Mouse (Mus musculus): ENCODE data around the gene Trim3. TPM values are rescaled to one million over a fixed set of nuclear protein-coding genes. Genes with fewer than 3 reads are reported as not detected.

Gene Trim3
- polyA plus RNA-seq, 1 experiment from 2014 or later = 83.2 TPM

DNA sequence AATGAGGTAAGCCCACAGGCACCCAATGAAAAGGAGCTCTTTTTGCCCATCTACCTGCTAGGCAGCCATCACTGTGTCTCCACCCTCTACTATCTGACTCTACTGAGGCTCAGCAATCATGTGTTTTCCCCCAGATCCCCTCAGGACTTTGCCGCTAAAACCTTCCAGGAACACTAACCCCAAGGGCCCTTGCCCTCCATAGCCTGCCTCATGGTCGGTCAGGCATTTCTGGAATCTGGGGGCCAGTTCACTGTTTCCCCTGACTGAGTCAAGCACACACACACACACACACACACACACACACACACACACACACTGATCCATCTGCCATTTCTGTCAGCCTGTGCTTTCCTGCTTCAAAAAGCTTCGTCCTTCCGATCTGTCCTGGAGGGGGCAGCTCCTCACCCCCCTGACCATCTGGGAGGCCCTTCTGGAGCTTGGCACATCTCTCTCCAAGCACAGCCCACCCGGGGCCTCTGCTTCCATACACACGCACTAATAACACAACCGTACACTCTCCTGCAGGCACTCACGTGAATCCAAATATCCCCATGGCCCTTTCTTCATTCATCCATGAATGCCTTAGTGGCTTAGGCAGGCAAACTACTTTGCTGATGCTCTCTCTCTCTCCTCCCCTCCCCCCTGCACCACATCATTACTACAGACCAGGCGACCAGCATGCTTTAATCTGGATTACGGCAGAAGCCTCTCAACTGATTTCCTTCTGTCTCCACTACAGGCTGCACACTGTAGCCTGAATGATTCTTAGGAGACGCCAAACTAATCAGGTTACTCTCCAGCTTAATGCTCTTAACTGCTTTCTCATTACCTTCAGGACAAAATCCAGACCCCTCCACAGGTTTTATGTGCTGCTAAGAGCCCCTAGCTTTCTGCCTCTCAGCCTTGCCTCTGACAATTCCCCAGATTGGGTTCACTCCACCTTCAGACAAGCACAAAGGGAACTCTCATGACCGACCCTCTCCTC is 63.6 kb downstream of the Trim3 start:
- 15% methylated on average over 12 of the region's 12 CpGs for WGBS
- no peaks in the 10 kb centered on the region for H3K27me3 ChIP-seq
- H3K4me1 ChIP-seq (replicated peaks) = peaks cover 68% of the 10 kb centered on the region
- peak overlapping the region; percentile 67 for H3K9ac ChIP-seq
- no peaks in the 10 kb centered on the region for H3K9me3 ChIP-seq
- peak; percentile 52 for ATAC-seq (ENCODE audit: low FRiP score)
- peak overlapping the region; percentile 31 for H3K4me3 ChIP-seq
- H3K4me2 ChIP-seq = peak overlapping the region; percentile 59
- peak overlapping the region; percentile 93 for H3K27ac ChIP-seq
- H3K36me3 ChIP-seq = peaks cover 56% of the 10 kb centered on the region

DNA sequence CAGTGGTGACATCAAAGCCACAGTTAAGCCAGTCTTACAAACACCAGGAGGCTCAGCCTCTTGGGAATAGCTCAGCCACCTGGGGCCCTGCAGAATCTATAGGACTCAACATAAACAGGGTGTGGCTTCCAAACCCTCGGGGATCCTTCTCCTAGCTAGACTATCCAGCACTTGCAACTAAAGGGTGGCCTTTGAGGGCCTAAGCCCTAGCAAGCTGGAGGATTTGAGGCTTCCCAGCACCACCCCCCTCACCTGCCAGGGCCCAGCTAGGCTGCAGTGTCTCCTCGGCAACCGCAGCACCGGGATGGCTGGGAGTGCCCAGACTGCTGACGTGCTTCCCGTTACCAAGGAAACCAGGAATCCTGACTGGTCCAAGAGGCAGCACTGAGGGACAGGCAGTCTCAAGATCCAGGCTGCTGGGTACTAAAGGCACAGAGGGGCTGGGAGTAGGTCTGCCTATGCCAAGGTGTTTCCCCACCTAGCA is 64.3 kb downstream of the Trim3 start:
- Histone ChIP-seq H3K27ac (peak overlapping the region; percentile 93), H3K27me3 (no peaks in the 10 kb centered on the region), H3K4me3 (peak overlapping the region; percentile 31), H3K4me1 (replicated peaks) (peaks cover 60% of the 10 kb centered on the region), H3K9me3 (no peaks in the 10 kb centered on the region), H3K9ac (peak overlapping the region; percentile 67), H3K36me3 (peaks cover 57% of the 10 kb centered on the region), H3K4me2 (peak overlapping the region; percentile 59)
- ATAC-seq (ENCODE audit: low FRiP score) = peak; percentile 88
- WGBS = 2% methylated on average over 6 of the region's 6 CpGs

DNA sequence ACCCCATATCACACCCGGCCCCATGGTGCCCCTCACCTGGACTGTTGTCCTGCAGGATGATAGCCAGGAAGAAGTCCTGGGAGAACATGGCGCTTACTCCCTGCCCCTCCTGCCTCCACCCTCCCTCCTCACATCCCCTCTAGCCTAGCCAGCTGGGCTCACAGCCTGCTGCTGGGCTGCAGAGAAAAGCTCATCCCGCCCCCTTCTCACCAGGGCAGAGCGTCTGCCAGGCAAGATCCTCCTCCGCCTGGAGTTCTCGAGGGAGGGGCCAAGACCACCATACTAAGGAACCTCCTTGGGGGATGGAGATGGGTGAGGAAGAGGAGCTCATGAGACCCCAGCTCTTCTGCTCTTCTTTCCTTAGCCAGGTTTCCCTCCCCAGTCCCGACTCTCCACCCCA is 64.8 kb downstream of the Trim3 start:
- WGBS = 14% methylated on average over 7 of the region's 7 CpGs
- H3K27ac ChIP-seq = peak overlapping the region; percentile 93
- H3K9ac ChIP-seq = peak overlapping the region; percentile 67
- H3K4me2 ChIP-seq = peak overlapping the region; percentile 59
- no peaks in the 10 kb centered on the region for H3K9me3 ChIP-seq
- peak overlapping the region; percentile 31 for H3K4me3 ChIP-seq
- H3K4me1 ChIP-seq (replicated peaks) = peaks cover 56% of the 10 kb centered on the region
- H3K36me3 ChIP-seq = peaks cover 57% of the 10 kb centered on the region
- H3K27me3 ChIP-seq = no peaks in the 10 kb centered on the region
- ATAC-seq (ENCODE audit: low FRiP score) = peak; percentile 60

DNA sequence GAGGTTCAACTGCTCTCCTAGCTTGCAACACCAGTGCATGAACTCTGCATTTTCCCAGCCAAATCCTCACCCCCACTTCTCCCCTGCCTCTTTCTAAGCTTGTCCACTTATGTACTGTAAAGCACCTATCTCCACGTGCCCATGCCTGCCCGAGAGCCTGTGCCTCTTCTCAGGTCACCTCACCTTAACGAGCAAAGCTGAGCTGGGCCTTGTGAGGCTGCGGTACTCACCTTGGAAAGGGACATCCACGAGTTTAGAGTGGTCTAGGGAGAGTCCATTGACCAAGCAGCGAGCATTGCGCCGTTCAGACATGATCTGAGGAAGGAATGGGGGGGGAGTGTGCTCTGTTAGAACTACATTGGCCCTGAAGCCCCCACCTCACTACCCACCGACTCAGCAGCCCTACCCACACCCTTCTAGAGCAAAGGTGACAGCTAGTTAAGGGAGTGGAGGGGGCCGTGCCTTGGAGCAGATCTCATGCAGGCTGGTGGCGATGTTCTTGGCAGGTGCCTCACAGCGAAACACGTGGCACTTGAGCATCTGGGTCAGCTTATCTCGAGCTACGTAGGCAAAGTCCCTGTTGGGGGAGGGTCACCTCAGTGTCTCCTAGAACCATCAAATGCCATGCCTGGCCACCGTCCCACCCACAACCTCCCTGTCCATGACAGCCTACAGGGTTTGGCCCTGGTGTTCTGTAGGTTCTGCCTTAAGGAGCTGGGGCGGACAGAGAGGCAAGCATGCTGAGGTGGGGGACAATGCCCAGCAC is 68.1 kb downstream of the Trim3 start:
- WGBS = 90% methylated on average over 17 of the region's 17 CpGs
- H3K27me3 ChIP-seq = no peaks in the 10 kb centered on the region
- peaks cover 29% of the 10 kb centered on the region for H3K4me1 ChIP-seq (replicated peaks)
- H3K9ac ChIP-seq = no peak overlapping the region
- H3K4me3 ChIP-seq = no peak overlapping the region
- no peak overlapping the region for H3K27ac ChIP-seq
- H3K36me3 ChIP-seq = peaks cover 68% of the 10 kb centered on the region
- no peak for ATAC-seq (ENCODE audit: low FRiP score)
- H3K4me2 ChIP-seq = no peak overlapping the region
- no peaks in the 10 kb centered on the region for H3K9me3 ChIP-seq

DNA sequence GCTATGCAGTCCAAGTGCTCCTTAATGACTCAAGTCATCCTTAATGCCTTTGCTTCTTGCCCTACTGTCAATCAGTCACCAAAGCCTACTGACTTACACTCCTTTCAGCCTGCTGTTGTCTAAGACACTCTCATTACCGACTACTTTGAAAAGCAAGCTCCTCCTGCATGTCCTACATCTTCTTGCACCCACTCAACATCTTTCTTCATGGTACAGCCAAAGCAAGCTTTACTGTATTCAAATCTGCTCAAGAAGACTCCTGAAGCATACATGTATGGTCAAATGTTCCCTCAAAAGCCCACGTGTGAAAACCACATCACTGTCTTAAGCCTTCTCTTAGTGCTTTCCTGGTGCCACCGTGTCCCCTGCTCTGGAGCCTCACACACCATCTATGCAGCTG is 70.0 kb downstream of the Trim3 start:
- no peak overlapping the region for H3K4me2 ChIP-seq
- WGBS = 88% methylated on average over 3 of the region's 3 CpGs
- H3K9ac ChIP-seq = no peak overlapping the region
- no peak for ATAC-seq (ENCODE audit: low FRiP score)
- H3K36me3 ChIP-seq = peaks cover 87% of the 10 kb centered on the region
- no peak overlapping the region for H3K4me3 ChIP-seq
- H3K27ac ChIP-seq = no peak overlapping the region
- H3K9me3 ChIP-seq = no peaks in the 10 kb centered on the region
- no peaks in the 10 kb centered on the region for H3K27me3 ChIP-seq
- peaks cover 10% of the 10 kb centered on the region for H3K4me1 ChIP-seq (replicated peaks)

DNA sequence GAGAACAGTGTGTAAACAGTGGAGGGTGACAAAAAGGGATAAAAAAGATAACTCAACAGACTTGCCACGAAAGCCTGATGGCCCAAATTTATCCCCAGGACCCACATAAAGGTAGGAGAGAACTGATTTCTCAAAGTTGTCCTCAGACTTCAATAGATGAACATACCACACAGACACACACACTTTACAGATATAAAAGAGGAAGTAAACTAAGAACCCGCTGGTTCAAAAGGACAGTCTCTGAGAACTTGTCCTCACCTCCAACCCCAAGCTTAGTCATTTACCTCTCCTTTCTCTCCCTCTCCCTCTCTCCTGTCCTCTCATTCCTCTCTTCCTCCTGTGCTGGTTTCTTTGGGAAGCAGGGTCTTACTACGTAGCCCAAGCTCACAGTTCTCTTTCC is 71.1 kb downstream of the Trim3 start:
- Histone ChIP-seq H3K9me3 (no peaks in the 10 kb centered on the region), H3K9ac (no peak overlapping the region), H3K36me3 (peaks cover 91% of the 10 kb centered on the region), H3K4me1 (replicated peaks) (no peaks in the 10 kb centered on the region), H3K27ac (no peak overlapping the region), H3K4me2 (no peak overlapping the region), H3K4me3 (no peak overlapping the region), H3K27me3 (no peaks in the 10 kb centered on the region)
- WGBS = 96% methylated on average over 3 of the region's 3 CpGs
- no peak for ATAC-seq (ENCODE audit: low FRiP score)

DNA sequence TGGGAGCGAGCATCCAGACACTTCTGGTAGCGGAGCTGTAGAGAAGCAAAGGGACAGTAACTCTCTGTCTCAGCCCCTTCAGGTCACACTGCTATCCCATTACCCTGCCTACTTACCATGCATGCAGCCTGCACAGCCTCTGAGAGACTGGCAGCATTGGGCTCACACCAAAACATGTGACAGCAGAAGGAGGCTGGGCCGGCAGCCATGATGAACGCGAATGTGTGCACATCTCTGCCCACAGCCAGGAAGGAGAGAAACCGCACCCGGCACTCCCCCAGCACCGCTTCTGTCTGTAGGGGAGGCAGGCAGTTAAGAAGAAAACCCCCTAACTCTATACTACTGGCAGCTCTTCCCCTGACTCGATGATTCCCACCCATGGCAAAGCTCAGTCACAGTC is 74.4 kb downstream of the Trim3 start:
- H3K9ac ChIP-seq = no peak overlapping the region
- H3K4me2 ChIP-seq = no peak overlapping the region
- ATAC-seq (ENCODE audit: low FRiP score) = no peak
- 93% methylated on average over 9 of the region's 9 CpGs for WGBS
- peaks cover 24% of the 10 kb centered on the region for H3K4me1 ChIP-seq (replicated peaks)
- H3K4me3 ChIP-seq = no peak overlapping the region
- no peaks in the 10 kb centered on the region for H3K27me3 ChIP-seq
- H3K27ac ChIP-seq = no peak overlapping the region
- peaks cover 60% of the 10 kb centered on the region for H3K36me3 ChIP-seq
- H3K9me3 ChIP-seq = no peaks in the 10 kb centered on the region

DNA sequence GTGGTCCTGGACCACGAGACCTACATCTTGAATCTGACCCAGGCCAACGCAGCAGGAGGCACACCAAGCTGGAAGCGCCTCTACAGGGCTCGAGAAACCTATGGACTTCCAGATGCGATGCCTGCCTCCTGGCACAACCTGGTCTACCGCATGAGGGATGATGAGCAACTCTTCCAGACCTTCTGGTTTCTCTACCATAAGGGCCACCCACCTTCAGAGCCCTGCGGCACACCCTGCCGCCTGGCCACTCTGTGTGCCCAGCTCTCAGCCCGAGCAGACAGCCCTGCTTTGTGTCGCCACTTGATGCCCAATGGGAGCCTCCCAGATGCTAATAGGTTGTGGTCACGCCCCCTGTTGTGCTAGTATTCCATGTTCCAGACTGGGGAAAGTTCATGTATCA is 75.7 kb downstream of the Trim3 start:
- H3K36me3 ChIP-seq = peaks cover 49% of the 10 kb centered on the region
- no peak for ATAC-seq (ENCODE audit: low FRiP score)
- no peak overlapping the region for H3K4me3 ChIP-seq
- H3K4me1 ChIP-seq (replicated peaks) = peaks cover 30% of the 10 kb centered on the region
- no peaks in the 10 kb centered on the region for H3K9me3 ChIP-seq
- no peak overlapping the region for H3K4me2 ChIP-seq
- no peak overlapping the region for H3K9ac ChIP-seq
- H3K27ac ChIP-seq = 0 out of 2 replicates have a peak overlapping the region, but pooled peaks have one; percentile 8
- WGBS = 83% methylated on average over 11 of the region's 11 CpGs
- H3K27me3 ChIP-seq = no peaks in the 10 kb centered on the region

DNA sequence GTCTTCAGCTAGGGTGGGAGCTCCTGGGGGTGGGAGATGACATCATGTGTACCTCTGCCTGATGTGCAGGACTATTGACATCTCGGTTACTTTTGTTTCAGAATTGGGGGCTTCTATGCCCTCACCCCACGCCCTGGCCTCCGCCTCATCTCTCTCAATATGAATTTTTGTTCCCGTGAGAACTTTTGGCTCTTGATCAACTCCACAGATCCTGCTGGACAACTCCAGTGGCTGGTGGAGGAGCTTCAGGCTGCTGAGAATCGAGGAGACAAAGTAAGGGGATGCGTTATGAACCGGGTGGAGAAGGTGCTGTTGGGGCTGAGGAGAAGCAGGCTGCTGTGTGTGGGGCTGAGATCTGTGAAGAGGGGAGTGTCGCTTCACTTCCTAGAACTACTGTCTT is 77.0 kb downstream of the Trim3 start:
- Histone ChIP-seq H3K4me1 (replicated peaks) (peaks cover 30% of the 10 kb centered on the region), H3K4me3 (no peak overlapping the region), H3K4me2 (peak overlapping the region; percentile 81), H3K9ac (0 out of 2 replicates have a peak overlapping the region, but pooled peaks have one; percentile 86), H3K27me3 (no peaks in the 10 kb centered on the region), H3K27ac (no peak overlapping the region), H3K9me3 (no peaks in the 10 kb centered on the region), H3K36me3 (peaks cover 38% of the 10 kb centered on the region)
- no peak for ATAC-seq (ENCODE audit: low FRiP score)
- WGBS = 94% methylated on average over 8 of the region's 8 CpGs

DNA sequence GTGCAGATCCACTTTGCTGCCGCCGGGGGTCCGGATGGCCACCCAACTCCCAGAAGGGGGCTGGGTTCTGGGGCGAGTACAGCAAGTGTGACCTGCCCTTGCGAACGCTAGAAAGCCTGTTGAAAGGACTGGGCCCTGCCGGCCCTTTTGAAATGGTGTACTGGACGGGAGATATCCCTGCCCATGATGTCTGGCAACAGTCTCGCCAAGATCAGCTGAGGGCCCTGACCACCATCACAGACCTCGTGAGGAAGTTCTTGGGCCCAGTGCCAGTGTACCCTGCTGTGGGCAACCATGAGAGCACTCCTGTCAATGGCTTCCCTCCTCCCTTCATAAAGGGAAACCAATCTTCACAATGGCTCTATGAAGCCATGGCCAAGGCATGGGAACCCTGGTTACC is 77.8 kb downstream of the Trim3 start:
- Histone ChIP-seq H3K4me3 (peak overlapping the region; percentile 76; the same call in 1 of the 2 replicates), H3K9me3 (no peaks in the 10 kb centered on the region), H3K36me3 (peaks cover 32% of the 10 kb centered on the region), H3K4me2 (peak overlapping the region; percentile 81), H3K27ac (no peak overlapping the region), H3K4me1 (replicated peaks) (peaks cover 30% of the 10 kb centered on the region), H3K9ac (peak overlapping the region; percentile 86), H3K27me3 (no peaks in the 10 kb centered on the region)
- 88% methylated on average over 10 of the region's 10 CpGs for WGBS
- no peak for ATAC-seq (ENCODE audit: low FRiP score)
